In the genomic region with DNA sequence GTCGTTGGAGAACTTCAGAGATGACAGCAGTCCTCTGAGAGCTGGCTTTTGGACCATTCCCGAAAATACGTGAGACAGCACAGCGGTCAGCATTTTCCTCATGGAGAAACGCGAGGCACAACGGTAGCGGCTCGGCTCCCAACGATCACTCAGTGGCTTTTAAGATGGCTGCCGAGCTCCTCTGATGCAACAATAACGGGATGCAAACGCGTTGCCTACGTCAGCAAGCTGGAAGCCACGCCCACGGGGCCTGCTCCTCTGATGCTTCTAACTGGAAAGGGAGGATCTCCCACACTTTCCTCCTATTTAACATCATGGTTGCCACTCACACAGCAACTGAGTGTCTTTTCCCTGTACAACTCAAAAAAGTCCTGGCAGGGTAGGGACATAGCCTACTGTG, we compare ENCODE assay signal across 28 mouse cellular contexts. TPM values are rescaled to one million over a fixed set of nuclear protein-coding genes. Genes with fewer than 3 reads are reported as not detected.
DNase-seq lines count a peak whose midpoint lies in the region; ATAC-seq lines count a peak whose summit lies in the region.
"Had no signal": no experiment of that assay in that cellular context is flagged by ENCODE, and none has a peak within 500 bp of the region (broad histone marks: within the 10 kb centered on the region; RNA-seq: fewer than 3 reads in every experiment).

No protein-coding gene starts in this region.

- H3K9me3 ChIP-seq in midbrain, embryonic 13.5 days, result peaks cover 10% of the 10 kb centered on the region; the same call in 1 of the 2 replicates
- H3K9me3 ChIP-seq in embryonic facial prominence, embryonic 10.5 days, result peaks cover 9% of the 10 kb centered on the region; the same call in 1 of the 2 replicates
- H3K9me3 ChIP-seq: embryonic facial prominence, embryonic 13.5 days; embryonic facial prominence, embryonic 15.5 days; forebrain, embryonic 15.5 days had no signal

- no peaks in the 10 kb centered on the region for H3K4me1 ChIP-seq in midbrain, embryonic 13.5 days (replicated peaks)
- H3K4me1 ChIP-seq in embryonic facial prominence, embryonic 10.5 days, result no peaks in the 10 kb centered on the region
- H3K4me1 ChIP-seq: embryonic facial prominence, embryonic 13.5 days; embryonic facial prominence, embryonic 15.5 days had no signal

- H3K27ac ChIP-seq in midbrain, embryonic 13.5 days, result no peak overlapping the region
- no peak overlapping the region for H3K27ac ChIP-seq in embryonic facial prominence, embryonic 10.5 days (replicated peaks)
- H3K27ac ChIP-seq: embryonic facial prominence, embryonic 13.5 days; embryonic facial prominence, embryonic 15.5 days; forebrain, embryonic 13.5 days; forebrain, embryonic 15.5 days had no signal

- intact Hi-C loops in gastrocnemius, postnatal 14 days (cut with DNase I; ENCODE audit: low total_unique reads), result no loop called here

- H3K36me3 ChIP-seq in midbrain, embryonic 13.5 days, result no peaks in the 10 kb centered on the region
- no peaks in the 10 kb centered on the region for H3K36me3 ChIP-seq in embryonic facial prominence, embryonic 10.5 days (replicated peaks)
- H3K36me3 ChIP-seq: embryonic facial prominence, embryonic 13.5 days; embryonic facial prominence, embryonic 15.5 days; forebrain, embryonic 15.5 days had no signal

- H3K9ac ChIP-seq in midbrain, embryonic 13.5 days (replicated peaks), result no peak overlapping the region
- H3K9ac ChIP-seq: embryonic facial prominence, embryonic 13.5 days; embryonic facial prominence, embryonic 15.5 days; forebrain, embryonic 13.5 days; forebrain, embryonic 15.5 days; forebrain, postnatal 0 days had no signal

- H3K4me3 ChIP-seq in midbrain, embryonic 13.5 days (replicated peaks), result no peak overlapping the region
- no peak overlapping the region for H3K4me3 ChIP-seq in embryonic facial prominence, embryonic 10.5 days
- H3K4me3 ChIP-seq: embryonic facial prominence, embryonic 13.5 days; embryonic facial prominence, embryonic 15.5 days; erythroblast, embryonic 14.5 days; forebrain, embryonic 13.5 days; forebrain, embryonic 15.5 days had no signal

- ATAC-seq in erythroid progenitor cell, adult 5-6 weeks (replicated peaks; ENCODE audit: low FRiP score, poor library complexity, severe bottlenecking), result peak; percentile 30; the same call in 1 of the 2 replicates
- no peak for ATAC-seq in midbrain, embryonic 13.5 days
- ATAC-seq: CD4-positive, CD25-positive, alpha-beta regulatory T cell, adult 4 months; forebrain, embryonic 13.5 days; forebrain, embryonic 15.5 days; forebrain, postnatal 0 days had no signal

- H3K4me2 ChIP-seq in midbrain, embryonic 13.5 days (replicated peaks), result no peak overlapping the region
- H3K4me2 ChIP-seq: embryonic facial prominence, embryonic 13.5 days; embryonic facial prominence, embryonic 15.5 days; forebrain, embryonic 13.5 days; forebrain, embryonic 15.5 days had no signal

- DNase-seq in R1 (ENCODE audit: low read depth, low spot score), result peak; percentile 37
- peak; percentile 52 for DNase-seq in testis, postnatal 10 days (ENCODE audit: low spot score)
- DNase-seq in embryonic facial prominence, embryonic 10.5 days (ENCODE audit: low spot score), result no peak
- DNase-seq in cerebellum, adult 8-10 months, result no peak
- no peak for DNase-seq in gastrocnemius, postnatal 14 days
- DNase-seq: adrenal gland, adult 2 months; adrenal gland, postnatal 10 days; adrenal gland, postnatal 25 days; cerebellum, adult 11 months; cerebellum, adult 18-20 months; cerebellum, adult 9-10 months; cerebellum, postnatal 10 days; forebrain, postnatal 0 days had no signal

- no peaks in the 10 kb centered on the region for H3K27me3 ChIP-seq in midbrain, embryonic 13.5 days
- H3K27me3 ChIP-seq in embryonic facial prominence, embryonic 10.5 days (replicated peaks; ENCODE audit: low read depth, poor library complexity, severe bottlenecking), result no peaks in the 10 kb centered on the region
- H3K27me3 ChIP-seq: CH12.LX; embryonic facial prominence, embryonic 13.5 days; embryonic facial prominence, embryonic 15.5 days; forebrain, embryonic 13.5 days; forebrain, embryonic 15.5 days had no signal

- 97% methylated on average over 17 of the region's 17 CpGs for WGBS in midbrain, embryonic 13.5 days
- 97% methylated on average over 17 of the region's 17 CpGs for WGBS in embryonic facial prominence, embryonic 10.5 days

RNA-seq across cellular contexts. Expression of gene Pdha2, which starts 0.5 kb away (rescaled TPM):
- total RNA-seq in erythroid progenitor cell, adult 5-6 weeks (2015; ENCODE audit: low replicate concordance), result not detected in 2 replicates
- not detected in 2 replicates for total RNA-seq in erythroid progenitor cell, adult 5-6 weeks (2017; ENCODE audit: low replicate concordance)
- not detected in 2 replicates for polyA plus RNA-seq in midbrain, embryonic 13.5 days (2015; fragmentation: Nextera tagmentation; extraction: Ambion mirVana)
- polyA plus RNA-seq in embryonic facial prominence, embryonic 10.5 days (2016; fragmentation: Nextera tagmentation; extraction: Ambion mirVana), result not detected in 2 replicates
- total RNA-seq in gastrocnemius, postnatal 14 days (2021), result not detected
- total RNA-seq: adrenal gland, adult 2 months; adrenal gland, postnatal 10 days; adrenal gland, postnatal 25 days; adrenal gland, postnatal 4 days; forebrain, postnatal 0 days; MEL had no signal
- polyA plus RNA-seq: adrenal gland, adult 2 months; CD4-positive, CD25-positive, alpha-beta regulatory T cell, adult 4 months; cortical plate, adult 2 months; embryonic facial prominence, embryonic 11.5 days; embryonic facial prominence, embryonic 13.5 days; embryonic facial prominence, embryonic 15.5 days; erythroblast, embryonic 14.5 days; forebrain, embryonic 11.5 days; forebrain, embryonic 13.5 days; forebrain, embryonic 15.5 days; forebrain, postnatal 0 days; frontal cortex, adult 2 months had no signal

Comparison
In these comparisons a context has a peak if more than half of its experiments do, and no peak if none do; other contexts are left out.
1. DNase-seq: peak in R1 (single experiment) and testis, postnatal 10 days (single experiment); none in embryonic facial prominence, embryonic 10.5 days (single experiment), cerebellum, adult 8-10 months (single experiment) and gastrocnemius, postnatal 14 days (single experiment).